Mouse (Mus musculus): ENCODE measurements at regions not wholly inside any gene's neighbourhood (a gene's known extent, or its start where the extent isn't known, plus 50 kb on each side); places are given as distances from the start of the nearest gene placed in this dataset.
"Not testable (repeated sequence)": the region's sequence is repeated elsewhere in the genome, so short reads cannot be mapped to it uniquely, and the experiment has no call there.

DNA sequence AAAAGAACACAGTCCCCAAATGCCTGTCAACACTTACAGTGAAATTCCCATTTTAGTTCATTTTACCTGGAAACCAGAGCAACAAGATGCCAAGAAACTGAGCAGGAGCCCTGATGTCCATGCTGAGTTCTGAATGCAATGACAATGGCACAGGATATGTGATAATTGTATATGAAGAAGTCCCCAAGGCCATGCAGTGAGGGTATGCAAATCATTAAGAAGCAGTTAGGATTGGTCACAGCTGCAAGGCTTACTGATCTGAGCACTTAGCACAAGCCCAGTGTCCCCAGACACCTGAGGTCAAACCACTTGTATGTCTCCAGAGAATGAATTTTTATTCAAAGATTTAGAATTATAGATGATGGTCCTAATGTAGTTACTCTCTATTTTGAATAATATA lies 419.0 kb upstream of the Tacstd2 start:
- not testable (repeated sequence) for DNase-seq (ENCODE audit: low spot score)

GRCm38 (mm10) chr6:67931499-67931898 lies 395.9 kb upstream of the Tacstd2 start:
- not testable (repeated sequence) for DNase-seq (ENCODE audit: low spot score)

DNA sequence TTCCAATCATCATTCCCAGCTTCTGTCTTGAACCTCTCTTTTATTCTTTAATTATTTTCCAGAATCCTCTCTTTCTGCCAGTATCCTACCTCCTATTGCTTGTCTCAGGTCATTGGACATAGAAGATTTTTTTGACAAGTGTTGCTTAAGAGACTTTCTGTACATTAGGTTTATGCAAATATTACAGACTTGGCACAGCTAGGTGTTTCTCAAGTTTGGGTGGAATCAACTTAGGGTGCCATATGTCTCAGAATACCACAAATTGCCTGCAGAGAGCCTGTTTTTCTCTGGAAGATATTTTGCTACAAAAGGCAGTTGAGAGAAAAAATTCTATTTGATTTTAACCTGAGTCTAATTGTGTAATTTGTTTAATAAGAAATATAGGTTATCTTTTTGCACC lies 386.9 kb upstream of the Tacstd2 start:
- DNase-seq (ENCODE audit: low spot score), result no peak

DNA sequence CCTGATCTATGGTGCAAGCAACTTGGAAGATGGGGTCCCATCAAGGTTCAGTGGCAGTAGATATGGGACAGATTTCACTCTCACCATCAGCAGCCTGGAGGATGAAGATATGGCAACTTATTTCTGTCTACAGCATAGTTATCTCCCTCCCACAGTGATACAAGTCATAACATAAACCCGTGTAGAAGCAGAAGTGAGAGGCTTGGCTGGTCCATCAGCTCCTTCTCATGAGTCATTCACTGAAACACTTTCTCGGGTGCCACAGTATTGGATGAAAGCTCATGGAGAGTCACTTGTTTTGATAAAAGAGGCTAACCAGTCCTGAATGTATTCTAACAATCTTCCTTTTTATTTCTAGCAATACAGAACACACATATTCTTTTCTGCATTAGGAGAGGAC lies 378.3 kb upstream of the Tacstd2 start:
- DNase-seq (ENCODE audit: low spot score), result no peak

DNA sequence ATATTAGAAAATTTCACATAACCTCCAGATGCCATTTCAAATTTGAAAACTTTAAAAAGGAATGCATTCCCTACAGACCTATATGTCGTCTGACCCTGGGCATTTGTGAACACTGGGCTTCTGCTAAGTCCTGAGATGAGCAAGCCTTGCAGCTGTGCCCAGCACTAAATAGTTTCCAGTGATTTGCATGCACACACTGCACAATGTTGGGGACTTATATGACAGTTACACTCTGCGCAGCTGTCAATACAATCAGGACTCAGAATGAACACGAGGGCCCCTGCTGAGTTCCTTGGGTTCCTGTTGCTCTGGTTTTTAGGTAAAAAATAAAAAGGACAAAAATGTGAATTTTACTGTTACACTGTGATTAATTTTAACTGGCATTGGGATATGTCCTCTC lies 377.7 kb upstream of the Tacstd2 start:
- no peak for DNase-seq (ENCODE audit: low spot score)

- no peak for DNase-seq (ENCODE audit: low spot score)
These were observed 360.9 kb upstream of the Tacstd2 start for GRCm38 (mm10) chr6:67896495-67896894.

GRCm38 (mm10) chr6:67895858-67896257 lies 360.3 kb upstream of the Tacstd2 start:
- no peak for DNase-seq (ENCODE audit: low spot score)

DNA sequence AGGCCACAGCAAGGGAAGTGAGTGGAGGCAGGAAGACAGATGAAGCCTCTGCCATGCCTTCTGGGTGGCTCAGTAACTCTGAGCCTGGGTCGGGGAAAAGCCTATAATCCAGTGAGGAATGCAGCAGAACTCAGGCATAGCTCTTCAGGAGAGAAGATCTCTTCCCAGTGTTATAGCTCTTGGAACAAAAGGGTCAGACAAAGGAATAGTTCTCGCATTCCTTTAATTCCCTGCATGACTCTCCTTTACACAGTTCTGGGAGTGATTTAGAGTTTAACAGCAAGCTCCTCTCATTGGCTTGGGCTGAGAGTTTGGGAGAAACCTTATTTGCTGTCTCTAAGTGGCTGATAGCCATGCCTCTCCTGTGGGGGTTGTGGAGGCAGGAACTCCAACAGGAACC lies 352.0 kb upstream of the Tacstd2 start:
- DNase-seq (ENCODE audit: low spot score), result no peak

GRCm38 (mm10) chr6:67884893-67885292 lies 349.3 kb upstream of the Tacstd2 start:
- no peak for DNase-seq (ENCODE audit: low spot score)

GRCm38 (mm10) chr6:67881476-67881875 lies 345.9 kb upstream of the Tacstd2 start:
- not testable (repeated sequence) for DNase-seq (ENCODE audit: low spot score)

GRCm38 (mm10) chr6:67857945-67858344 lies 322.3 kb upstream of the Tacstd2 start:
- not testable (repeated sequence) for DNase-seq (ENCODE audit: low spot score)

DNA sequence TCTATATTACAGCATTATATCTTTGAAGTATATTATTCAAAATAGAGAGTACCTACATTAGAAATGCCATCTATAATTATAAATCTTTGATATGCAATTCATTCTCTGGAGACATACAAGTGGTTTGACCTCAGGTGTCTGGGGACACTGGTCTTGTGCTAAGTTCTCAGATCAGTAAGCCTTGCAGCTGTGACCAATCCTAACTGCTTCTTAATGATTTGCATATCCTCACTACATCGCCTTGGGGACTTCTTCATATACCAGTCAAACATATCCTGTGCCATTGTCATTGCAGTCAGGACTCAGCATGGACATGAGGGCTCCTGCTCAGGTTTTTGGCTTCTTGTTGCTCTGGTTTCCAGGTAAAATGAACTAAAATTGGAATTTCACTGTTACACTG lies 303.9 kb upstream of the Tacstd2 start:
- DNase-seq (ENCODE audit: low spot score), result not testable (repeated sequence)

- peak; percentile 60 for DNase-seq (ENCODE audit: low spot score)
These were observed 276.9 kb upstream of the Tacstd2 start for GRCm38 (mm10) chr6:67812478-67812877.

- no peak for DNase-seq (ENCODE audit: low spot score)
These were observed 255.8 kb upstream of the Tacstd2 start for GRCm38 (mm10) chr6:67791393-67791792.

- no peak for DNase-seq (ENCODE audit: low spot score)
These were observed 255.1 kb upstream of the Tacstd2 start for GRCm38 (mm10) chr6:67790742-67791141.

DNA sequence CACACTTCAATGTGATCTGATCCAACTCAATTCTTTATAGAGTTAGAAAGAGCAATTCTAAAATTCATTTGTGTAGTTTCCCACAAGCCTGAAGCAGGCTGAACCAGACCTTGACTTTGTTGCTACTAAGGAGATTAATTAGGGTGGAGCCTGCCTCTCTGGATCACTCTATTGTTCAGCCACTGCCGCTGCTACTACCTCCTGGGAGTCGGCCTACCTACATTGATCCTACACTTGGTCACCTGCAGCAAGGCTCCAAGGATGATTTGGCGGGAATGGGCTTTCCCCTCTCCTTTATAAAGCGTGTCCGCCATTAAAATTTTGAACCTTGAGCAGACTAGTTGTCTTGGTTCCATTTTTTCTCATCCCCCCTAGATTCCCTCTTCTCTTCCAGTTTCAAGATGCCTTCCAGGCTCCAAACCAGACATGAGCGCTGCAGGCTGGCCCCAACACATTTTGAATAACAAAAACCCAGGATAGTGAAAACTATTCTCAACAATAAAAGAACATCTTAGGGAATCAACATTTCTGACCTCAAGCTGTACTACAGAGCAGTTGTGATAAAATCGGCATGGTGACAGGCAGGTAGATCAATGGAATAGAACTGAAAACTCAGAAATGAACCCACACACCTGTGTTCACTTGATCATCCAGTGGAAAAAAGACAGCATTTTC lies 251.6 kb upstream of the Tacstd2 start:
- no peak for DNase-seq (ENCODE audit: low spot score)

GRCm38 (mm10) chr6:67778883-67779282 lies 243.3 kb upstream of the Tacstd2 start:
- DNase-seq (ENCODE audit: low spot score), result no peak

DNA sequence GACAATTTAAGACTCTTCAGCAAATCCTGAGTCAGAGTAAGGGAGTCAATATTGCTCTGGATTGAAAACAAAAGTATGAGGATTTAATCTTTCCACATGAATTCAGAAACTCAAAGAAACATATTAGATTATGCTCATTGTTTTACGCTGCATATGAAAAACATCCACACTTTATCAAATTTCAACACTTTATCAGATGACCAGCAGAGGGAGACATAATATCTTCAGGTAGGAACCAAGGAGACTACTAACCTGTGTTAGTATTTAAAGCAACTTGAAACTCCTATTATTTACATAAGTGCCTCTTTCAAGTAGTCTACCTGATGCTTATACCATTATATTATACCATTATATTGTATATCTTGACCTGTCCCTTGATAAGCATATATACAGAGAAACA lies 218.5 kb upstream of the Tacstd2 start:
- DNase-seq (ENCODE audit: low spot score), result peak; percentile 1

GRCm38 (mm10) chr6:67725611-67726010 lies 190.0 kb upstream of the Tacstd2 start:
- DNase-seq (ENCODE audit: low spot score), result peak; percentile 12

DNA sequence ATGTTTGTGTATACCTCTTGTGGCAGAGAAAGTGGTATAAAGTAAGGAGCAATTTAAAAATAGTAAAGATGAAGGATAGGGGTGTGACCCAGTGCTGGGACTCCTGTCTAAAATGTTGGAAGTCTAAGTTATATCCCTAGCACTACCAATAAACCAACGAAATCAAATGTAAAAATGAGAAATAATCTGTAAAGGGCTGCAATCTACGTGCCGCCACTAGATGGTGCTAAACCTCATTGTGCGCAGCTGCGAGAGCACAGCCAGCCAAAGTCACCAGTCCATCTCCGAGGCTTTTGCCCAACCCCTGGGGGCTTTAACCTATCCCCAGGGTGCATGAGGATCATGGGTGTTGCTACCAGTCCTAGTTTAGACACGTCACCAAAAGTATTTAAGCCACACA lies 163.4 kb upstream of the Tacstd2 start:
- peak; percentile 4 for DNase-seq (ENCODE audit: low spot score)

- not testable (repeated sequence) for DNase-seq (ENCODE audit: low spot score)
These were observed 155.4 kb upstream of the Tacstd2 start for GRCm38 (mm10) chr6:67690997-67691396.

GRCm38 (mm10) chr6:67683105-67683504 lies 147.5 kb upstream of the Tacstd2 start:
- not testable (repeated sequence) for DNase-seq (ENCODE audit: low spot score)

DNA sequence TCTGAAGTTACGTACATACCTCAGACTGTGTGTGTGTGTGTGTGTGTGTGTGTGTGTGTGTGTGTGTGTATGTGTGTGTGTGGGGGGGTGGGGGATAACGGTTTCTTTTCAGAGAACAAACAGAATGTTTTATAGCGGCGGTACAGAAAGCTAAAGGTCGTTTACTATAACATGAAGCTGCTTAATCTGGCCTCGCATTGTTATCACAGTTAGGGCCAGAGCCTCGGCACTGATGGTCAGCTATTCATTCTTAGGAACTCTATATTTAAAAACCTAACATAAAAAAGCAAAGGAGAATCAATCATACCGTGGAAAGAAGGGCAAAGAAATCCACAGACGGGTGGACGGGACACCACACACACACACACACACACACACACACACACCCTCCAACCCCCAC lies 146.0 kb upstream of the Tacstd2 start:
- not testable (repeated sequence) for DNase-seq (ENCODE audit: low spot score)

- not testable (repeated sequence) for DNase-seq (ENCODE audit: low spot score)
These were observed 143.5 kb upstream of the Tacstd2 start for GRCm38 (mm10) chr6:67679106-67679505.

Measured in embryo, embryonic 10.5 days (tissue).